Mouse (Mus musculus): ENCODE results near the gene Rabgap1l. TPM values are rescaled to one million over a fixed set of nuclear protein-coding genes. Genes with fewer than 3 reads are reported as not detected.

Gene Rabgap1l
- polyA plus RNA-seq, 1 experiment: 14.2 TPM

- TF ChIP-seq POLR2A (IDR thresholded peaks at IDR 0.05; ENCODE audit: control insufficient read depth, low read depth, low read length) (no peak), CTCF (IDR thresholded peaks at IDR 0.05; ENCODE audit: control insufficient read depth, insufficient read depth, insufficient replicate concordance, low read depth, low read length) (no peak)
- H3K36me3 ChIP-seq (ENCODE audit: control insufficient read depth, insufficient read depth, low read length): no peaks in the 10 kb centered on the region
- no peak overlapping the region for H3K4me3 ChIP-seq (ENCODE audit: control insufficient read depth, low read depth, low read length)
- H3K4me1 ChIP-seq (ENCODE audit: control insufficient read depth, insufficient read depth, low read length): no peaks in the 10 kb centered on the region
- no peaks in the 10 kb centered on the region for H3K27me3 ChIP-seq (ENCODE audit: control insufficient read depth, insufficient read depth, low read length)
- no peak overlapping the region for H3K27ac ChIP-seq (ENCODE audit: control insufficient read depth, insufficient read depth, low read depth, low read length)
Measured at GRCm38 (mm10) chr1:160311861-160312260, 481.1 kb downstream of the Rabgap1l start.

GRCm38 (mm10) chr1:160309951-160310350 lies 483.1 kb downstream of the Rabgap1l start:
- no peak for TF ChIP-seq POLR2A (IDR thresholded peaks at IDR 0.05; ENCODE audit: control insufficient read depth, low read depth, low read length)
- no peak for TF ChIP-seq CTCF (IDR thresholded peaks at IDR 0.05; ENCODE audit: control insufficient read depth, insufficient read depth, insufficient replicate concordance, low read depth, low read length)
- Histone ChIP-seq H3K4me3 (ENCODE audit: control insufficient read depth, low read depth, low read length) (no peak overlapping the region), H3K4me1 (ENCODE audit: control insufficient read depth, insufficient read depth, low read length) (no peaks in the 10 kb centered on the region), H3K27ac (ENCODE audit: control insufficient read depth, insufficient read depth, low read depth, low read length) (no peak overlapping the region), H3K36me3 (ENCODE audit: control insufficient read depth, insufficient read depth, low read length) (no peaks in the 10 kb centered on the region), H3K27me3 (ENCODE audit: control insufficient read depth, insufficient read depth, low read length) (no peaks in the 10 kb centered on the region)

GRCm38 (mm10) chr1:160308996-160309395 lies 484.0 kb downstream of the Rabgap1l start:
- Histone ChIP-seq H3K4me1 (ENCODE audit: control insufficient read depth, insufficient read depth, low read length) (no peaks in the 10 kb centered on the region), H3K27ac (ENCODE audit: control insufficient read depth, insufficient read depth, low read depth, low read length) (no peak overlapping the region), H3K36me3 (ENCODE audit: control insufficient read depth, insufficient read depth, low read length) (no peaks in the 10 kb centered on the region), H3K27me3 (ENCODE audit: control insufficient read depth, insufficient read depth, low read length) (no peaks in the 10 kb centered on the region), H3K4me3 (ENCODE audit: control insufficient read depth, low read depth, low read length) (no peak overlapping the region)
- TF ChIP-seq CTCF (IDR thresholded peaks at IDR 0.05; ENCODE audit: control insufficient read depth, insufficient read depth, insufficient replicate concordance, low read depth, low read length) (no peak), POLR2A (IDR thresholded peaks at IDR 0.05; ENCODE audit: control insufficient read depth, low read depth, low read length) (no peak)

GRCm38 (mm10) chr1:160308498-160308897 lies 484.5 kb downstream of the Rabgap1l start:
- H3K27me3 ChIP-seq (ENCODE audit: control insufficient read depth, insufficient read depth, low read length): no peaks in the 10 kb centered on the region
- no peaks in the 10 kb centered on the region for H3K4me1 ChIP-seq (ENCODE audit: control insufficient read depth, insufficient read depth, low read length)
- no peak overlapping the region for H3K27ac ChIP-seq (ENCODE audit: control insufficient read depth, insufficient read depth, low read depth, low read length)
- no peaks in the 10 kb centered on the region for H3K36me3 ChIP-seq (ENCODE audit: control insufficient read depth, insufficient read depth, low read length)
- TF ChIP-seq CTCF (IDR thresholded peaks at IDR 0.05; ENCODE audit: control insufficient read depth, insufficient read depth, insufficient replicate concordance, low read depth, low read length) (no peak), POLR2A (IDR thresholded peaks at IDR 0.05; ENCODE audit: control insufficient read depth, low read depth, low read length) (no peak)
- no peak overlapping the region for H3K4me3 ChIP-seq (ENCODE audit: control insufficient read depth, low read depth, low read length)

- H3K27me3 ChIP-seq (ENCODE audit: control insufficient read depth, insufficient read depth, low read length): no peaks in the 10 kb centered on the region
- H3K27ac ChIP-seq (ENCODE audit: control insufficient read depth, insufficient read depth, low read depth, low read length): no peak overlapping the region
- no peaks in the 10 kb centered on the region for H3K4me1 ChIP-seq (ENCODE audit: control insufficient read depth, insufficient read depth, low read length)
- H3K36me3 ChIP-seq (ENCODE audit: control insufficient read depth, insufficient read depth, low read length): no peaks in the 10 kb centered on the region
- no peak for TF ChIP-seq CTCF (IDR thresholded peaks at IDR 0.05; ENCODE audit: control insufficient read depth, insufficient read depth, insufficient replicate concordance, low read depth, low read length)
- no peak for TF ChIP-seq POLR2A (IDR thresholded peaks at IDR 0.05; ENCODE audit: control insufficient read depth, low read depth, low read length)
- H3K4me3 ChIP-seq (ENCODE audit: control insufficient read depth, low read depth, low read length): no peak overlapping the region
Measured at GRCm38 (mm10) chr1:160306866-160307616, 486.0 kb downstream of the Rabgap1l start.

GRCm38 (mm10) chr1:160306336-160306735 lies 486.7 kb downstream of the Rabgap1l start:
- no peaks in the 10 kb centered on the region for H3K4me1 ChIP-seq (ENCODE audit: control insufficient read depth, insufficient read depth, low read length)
- no peak overlapping the region for H3K27ac ChIP-seq (ENCODE audit: control insufficient read depth, insufficient read depth, low read depth, low read length)
- TF ChIP-seq POLR2A (IDR thresholded peaks at IDR 0.05; ENCODE audit: control insufficient read depth, low read depth, low read length) (no peak), CTCF (IDR thresholded peaks at IDR 0.05; ENCODE audit: control insufficient read depth, insufficient read depth, insufficient replicate concordance, low read depth, low read length) (no peak)
- H3K36me3 ChIP-seq (ENCODE audit: control insufficient read depth, insufficient read depth, low read length): no peaks in the 10 kb centered on the region
- no peaks in the 10 kb centered on the region for H3K27me3 ChIP-seq (ENCODE audit: control insufficient read depth, insufficient read depth, low read length)
- no peak overlapping the region for H3K4me3 ChIP-seq (ENCODE audit: control insufficient read depth, low read depth, low read length)

- no peaks in the 10 kb centered on the region for H3K27me3 ChIP-seq (ENCODE audit: control insufficient read depth, insufficient read depth, low read length)
- H3K36me3 ChIP-seq (ENCODE audit: control insufficient read depth, insufficient read depth, low read length): no peaks in the 10 kb centered on the region
- H3K4me3 ChIP-seq (ENCODE audit: control insufficient read depth, low read depth, low read length): no peak overlapping the region
- TF ChIP-seq CTCF (IDR thresholded peaks at IDR 0.05; ENCODE audit: control insufficient read depth, insufficient read depth, insufficient replicate concordance, low read depth, low read length) (no peak), POLR2A (IDR thresholded peaks at IDR 0.05; ENCODE audit: control insufficient read depth, low read depth, low read length) (no peak)
- H3K27ac ChIP-seq (ENCODE audit: control insufficient read depth, insufficient read depth, low read depth, low read length): no peak overlapping the region
- H3K4me1 ChIP-seq (ENCODE audit: control insufficient read depth, insufficient read depth, low read length): no peaks in the 10 kb centered on the region
Measured at GRCm38 (mm10) chr1:160305826-160306225, 487.2 kb downstream of the Rabgap1l start.
